Mouse (Mus musculus) C2C12 (cell line): ENCODE data around the gene Dab2ip. TPM values are rescaled to one million over a fixed set of nuclear protein-coding genes. Genes with fewer than 3 reads are reported as not detected.

Experiments
- H3K27me3 ChIP-seq: one replicate; pipeline ENCODE4 v1.6.1; 2011; ENCODE audit not compliant: control insufficient read depth, insufficient read depth, insufficient read length
- H3K36me3 ChIP-seq: one replicate; pipeline ENCODE4 v1.6.1; 2011; ENCODE audit not compliant: control insufficient read depth, insufficient read depth
- H3K4me3 ChIP-seq: one replicate; pipeline ENCODE4 v1.5.1; 2011; ENCODE audit warnings: mild to moderate bottlenecking, control low read depth; ENCODE audit not compliant: poor library complexity, insufficient read depth, severe bottlenecking
- H3K79me2 ChIP-seq: one replicate; pipeline ENCODE4 v1.6.1; 2011; ENCODE audit not compliant: control insufficient read depth, insufficient read depth
- H3K79me3 ChIP-seq: one replicate; pipeline ENCODE4 v1.6.1; 2011; ENCODE audit warnings: low read depth, control low read depth
- H3ac ChIP-seq: one replicate; pipeline ENCODE3; 2011; ENCODE audit warnings: low read depth; ENCODE audit not compliant: control insufficient read depth, insufficient read length
- CEBPB ChIP-seq: IDR thresholded peaks from one replicate; pipeline ENCODE4 v1.6.1; 2011; ENCODE audit warnings: low read depth, mild to moderate bottlenecking, control low read depth, moderate library complexity
- CTCF ChIP-seq: IDR thresholded peaks from one replicate; pipeline ENCODE4 v1.5.1; 2011; ENCODE audit not compliant: control insufficient read depth, insufficient read depth, insufficient read length
- FOSL1 ChIP-seq: IDR thresholded peaks from one replicate; pipeline ENCODE4 v1.8.0; 2011; ENCODE audit warnings: mild to moderate bottlenecking, low read length; ENCODE audit not compliant: poor library complexity, insufficient read depth, severe bottlenecking
- MAX ChIP-seq: IDR thresholded peaks from one replicate; pipeline ENCODE4 v1.6.1; 2011; ENCODE audit warnings: mild to moderate bottlenecking, control low read depth
- MYOD1 ChIP-seq: IDR thresholded peaks from one replicate; pipeline ENCODE4 v1.6.1; 2011; ENCODE audit warnings: low read depth; ENCODE audit not compliant: control insufficient read depth, insufficient read length
- MYOG ChIP-seq: IDR thresholded peaks from one replicate; pipeline ENCODE4 v1.6.1; 2011; ENCODE audit not compliant: control insufficient read depth, insufficient read length; ENCODE audit errors: extremely low read depth
- USF1 ChIP-seq: IDR thresholded peaks from one replicate; pipeline ENCODE4 v1.6.1; 2011; ENCODE audit warnings: low read depth, mild to moderate bottlenecking, control low read depth, moderate library complexity
- polyA plus RNA-seq: library from polyadenylated mRNA; unstranded; fragments of >200 nt; fragmentation: generic; extraction: Trizol; gene quantifications from one replicate; pipeline ENCODE4 v1.2.1, GENCODE M21; 2012; ENCODE audit warnings: missing spikeins

Dab2ip gene
- polyA plus RNA-seq, 1 experiment, result 27.9 TPM

- H3K79me2 ChIP-seq, result peaks cover 100% of the 10 kb centered on the region
- H3K79me3 ChIP-seq, result peaks cover 25% of the 10 kb centered on the region
- no peaks in the 10 kb centered on the region for H3K27me3 ChIP-seq
- no peak overlapping the region for H3ac ChIP-seq
- TF ChIP-seq FOSL1, result no peak
- no peak for TF ChIP-seq MYOD1
- no peak for TF ChIP-seq USF1
- no peak for TF ChIP-seq CTCF
- no peak for TF ChIP-seq MYOG
- no peak for TF ChIP-seq CEBPB
- TF ChIP-seq MAX, result no peak
- H3K4me3 ChIP-seq, result no peak overlapping the region
- H3K36me3 ChIP-seq, result no peaks in the 10 kb centered on the region
Measured at GRCm38 (mm10) chr2:35688121-35688520, 130.1 kb downstream of the Dab2ip start.

- Histone ChIP-seq H3ac (no peak overlapping the region), H3K79me2 (peaks cover 100% of the 10 kb centered on the region), H3K79me3 (peaks cover 22% of the 10 kb centered on the region), H3K4me3 (no peak overlapping the region), H3K27me3 (no peaks in the 10 kb centered on the region), H3K36me3 (no peaks in the 10 kb centered on the region)
- TF ChIP-seq CEBPB, result no peak
- TF ChIP-seq MAX, result no peak
- no peak for TF ChIP-seq MYOG
- no peak for TF ChIP-seq FOSL1
- TF ChIP-seq USF1, result no peak
- TF ChIP-seq CTCF, result no peak
- no peak for TF ChIP-seq MYOD1
Measured at GRCm38 (mm10) chr2:35688581-35688980, 130.5 kb downstream of the Dab2ip start.

DNA sequence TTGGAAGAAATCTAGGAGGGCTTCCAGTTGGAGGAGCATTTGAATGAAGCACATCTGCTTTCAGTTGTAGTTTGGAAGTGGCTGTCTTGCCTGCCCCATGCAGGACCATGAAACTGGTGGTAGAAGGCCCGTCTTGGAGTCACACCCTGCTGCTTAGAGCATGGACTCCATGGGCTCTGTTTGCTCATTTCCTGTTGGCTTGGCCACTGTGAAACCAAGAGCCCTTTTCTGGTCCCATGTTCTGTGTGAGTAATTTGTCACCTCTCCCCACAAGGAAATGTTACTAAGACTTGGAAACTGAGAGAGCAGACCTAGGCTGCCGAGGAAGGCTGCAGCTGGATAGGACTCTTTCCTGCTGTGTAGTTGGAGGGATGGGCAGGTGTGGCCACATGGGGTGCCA lies 131.8 kb downstream of the Dab2ip start:
- Histone ChIP-seq H3K79me2 (peaks cover 100% of the 10 kb centered on the region), H3K79me3 (peaks cover 25% of the 10 kb centered on the region), H3K4me3 (no peak overlapping the region), H3K27me3 (no peaks in the 10 kb centered on the region), H3ac (no peak overlapping the region), H3K36me3 (no peaks in the 10 kb centered on the region)
- TF ChIP-seq USF1 (no peak), MYOG (no peak), CTCF (no peak), CEBPB (no peak), FOSL1 (no peak), MYOD1 (no peak), MAX (no peak)

DNA sequence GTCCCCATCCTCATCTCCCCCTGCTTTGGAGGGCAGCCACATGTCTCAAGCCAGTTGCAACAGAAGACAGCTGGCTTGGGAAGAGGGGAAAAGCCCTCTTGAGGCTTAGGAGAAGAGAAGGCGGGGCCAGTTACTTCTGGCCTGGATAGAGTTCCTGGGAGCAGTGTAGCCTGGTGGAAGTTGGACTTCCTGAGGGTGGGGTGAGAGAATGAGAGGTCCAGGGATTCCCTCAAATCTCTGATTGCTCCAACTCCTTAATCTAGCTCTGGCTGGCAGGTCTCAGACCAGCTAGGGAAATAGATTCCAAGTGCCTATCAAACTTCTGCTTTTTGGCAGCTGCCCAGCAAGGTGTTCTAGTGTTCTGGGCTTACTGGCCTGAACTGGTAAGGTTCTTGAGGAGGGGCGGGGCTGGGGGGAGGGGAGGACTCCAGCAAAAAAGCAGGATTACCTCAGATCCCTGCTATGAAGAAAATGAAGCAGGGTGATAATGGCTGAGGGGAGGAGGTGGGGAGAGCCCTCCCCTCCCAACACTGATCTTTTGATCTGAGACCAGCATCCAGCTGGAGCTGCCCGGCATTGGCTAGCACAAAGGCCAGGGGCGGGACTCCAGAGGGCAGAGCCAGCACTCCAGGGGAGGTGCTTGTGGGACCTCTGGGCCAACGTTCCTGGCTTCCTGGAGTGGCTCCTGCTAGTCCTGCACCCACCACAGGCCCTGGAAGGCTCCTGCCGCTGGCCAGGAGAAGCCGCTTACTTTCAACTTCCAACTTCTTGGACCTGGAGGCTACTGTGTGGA lies 133.4 kb downstream of the Dab2ip start:
- no peak overlapping the region for H3ac ChIP-seq
- H3K36me3 ChIP-seq, result no peaks in the 10 kb centered on the region
- no peak overlapping the region for H3K4me3 ChIP-seq
- H3K79me2 ChIP-seq, result peaks cover 99% of the 10 kb centered on the region
- peaks cover 28% of the 10 kb centered on the region for H3K79me3 ChIP-seq
- no peaks in the 10 kb centered on the region for H3K27me3 ChIP-seq
- TF ChIP-seq USF1 (no peak), MYOD1 (no peak), FOSL1 (no peak), CEBPB (no peak), CTCF (no peak), MAX (no peak), MYOG (no peak)

GRCm38 (mm10) chr2:35692272-35692900 lies 134.3 kb downstream of the Dab2ip start:
- H3ac ChIP-seq, result no peak overlapping the region
- no peak overlapping the region for H3K4me3 ChIP-seq
- H3K27me3 ChIP-seq, result no peaks in the 10 kb centered on the region
- H3K79me2 ChIP-seq, result peaks cover 99% of the 10 kb centered on the region
- H3K79me3 ChIP-seq, result peaks cover 28% of the 10 kb centered on the region
- TF ChIP-seq CEBPB (no peak), MYOG (no peak), FOSL1 (no peak), MAX (no peak), USF1 (no peak)
- H3K36me3 ChIP-seq, result no peaks in the 10 kb centered on the region

GRCm38 (mm10) chr2:35693037-35693436 lies 135.0 kb downstream of the Dab2ip start:
- Histone ChIP-seq H3K79me2 (peaks cover 99% of the 10 kb centered on the region), H3K27me3 (no peaks in the 10 kb centered on the region), H3K36me3 (no peaks in the 10 kb centered on the region), H3ac (no peak overlapping the region), H3K79me3 (peaks cover 30% of the 10 kb centered on the region), H3K4me3 (no peak overlapping the region)
- TF ChIP-seq MAX (no peak), CTCF (no peak), MYOD1 (no peak), MYOG (no peak), CEBPB (no peak), FOSL1 (no peak), USF1 (no peak)
